Mouse (Mus musculus) stomach, embryonic 14.5 days (tissue): ENCODE data around the gene Edem2. TPM values are rescaled to one million over a fixed set of nuclear protein-coding genes. Genes with fewer than 3 reads are reported as not detected.

Experiments used
- ATAC-seq: fragments of 200-750 bp; cut with Nextera tagmentation; 2 replicates; pipeline ENCODE4 v1.8.0; 2017; ENCODE audit warnings: low read depth, moderate TSS enrichment; ENCODE audit not compliant: insufficient number of reproducible peaks, insufficient read depth, low FRiP score
- H3K27ac ChIP-seq: fragments of 300-500 bp; sonication (generic); 2 replicates; pipeline ENCODE4 v1.5.1; 2014; ENCODE audit warnings: mild to moderate bottlenecking, low read length, moderate library complexity, mixed read lengths
- H3K27me3 ChIP-seq: fragments of 300-500 bp; sonication (generic); 2 replicates; pipeline ENCODE4 v1.6.1; 2014; ENCODE audit warnings: low read length, control low read depth, mixed read lengths; ENCODE audit not compliant: control insufficient read depth, insufficient read depth
- H3K36me3 ChIP-seq: fragments of 300-500 bp; sonication (generic); 2 replicates; pipeline ENCODE4 v1.6.1; 2014; ENCODE audit warnings: mild to moderate bottlenecking, control low read depth, low read length, moderate library complexity, mixed read lengths; ENCODE audit not compliant: control insufficient read depth, insufficient read depth
- H3K4me1 ChIP-seq: fragments of 300-500 bp; sonication (generic); 2 replicates; pipeline ENCODE4 v1.6.1; 2014; ENCODE audit warnings: low read length, control low read depth, mixed read lengths; ENCODE audit not compliant: control insufficient read depth, insufficient read depth
- H3K4me2 ChIP-seq: fragments of 300-500 bp; sonication (generic); replicated peaks from 2 replicates; pipeline ENCODE4 v1.6.1; 2014; ENCODE audit warnings: low read depth, low read length, control low read depth
- H3K4me3 ChIP-seq: fragments of 300-500 bp; sonication (generic); 2 replicates; pipeline ENCODE4 v1.5.1; 2014; ENCODE audit warnings: low read depth, low read length, control low read depth
- H3K9ac ChIP-seq: fragments of 300-500 bp; sonication (generic); replicated peaks from 2 replicates; pipeline ENCODE4 v1.6.1; 2014; ENCODE audit warnings: low read depth, mild to moderate bottlenecking, control low read depth, low read length, moderate library complexity, mixed read lengths
- H3K9me3 ChIP-seq: fragments of 300-500 bp; sonication (generic); 2 replicates; pipeline ENCODE4 v1.6.1; 2016; ENCODE audit warnings: low read depth, low read length, control low read depth; ENCODE audit not compliant: control insufficient read depth
- WGBS: fragments of 180-500 bp; shearing (Covaris S2); extraction: QIAGEN DNeasy Blood & Tissue Kit; methylation state at CpG from one replicate; pipeline ENCODE4 v1.1.7; 2014; 5-methylcytosine and 5-hydroxymethylcytosine counted together
- polyA plus RNA-seq: library from polyadenylated mRNA; unstranded; fragments of >200 nt; fragmentation: Nextera tagmentation; extraction: Ambion mirVana; gene quantifications from 2 replicates; pipeline ENCODE4 v1.2.1, GENCODE M21; 2014

Gene Edem2
- polyA plus RNA-seq, 1 experiment from 2014 or later = 41.6 TPM

DNA sequence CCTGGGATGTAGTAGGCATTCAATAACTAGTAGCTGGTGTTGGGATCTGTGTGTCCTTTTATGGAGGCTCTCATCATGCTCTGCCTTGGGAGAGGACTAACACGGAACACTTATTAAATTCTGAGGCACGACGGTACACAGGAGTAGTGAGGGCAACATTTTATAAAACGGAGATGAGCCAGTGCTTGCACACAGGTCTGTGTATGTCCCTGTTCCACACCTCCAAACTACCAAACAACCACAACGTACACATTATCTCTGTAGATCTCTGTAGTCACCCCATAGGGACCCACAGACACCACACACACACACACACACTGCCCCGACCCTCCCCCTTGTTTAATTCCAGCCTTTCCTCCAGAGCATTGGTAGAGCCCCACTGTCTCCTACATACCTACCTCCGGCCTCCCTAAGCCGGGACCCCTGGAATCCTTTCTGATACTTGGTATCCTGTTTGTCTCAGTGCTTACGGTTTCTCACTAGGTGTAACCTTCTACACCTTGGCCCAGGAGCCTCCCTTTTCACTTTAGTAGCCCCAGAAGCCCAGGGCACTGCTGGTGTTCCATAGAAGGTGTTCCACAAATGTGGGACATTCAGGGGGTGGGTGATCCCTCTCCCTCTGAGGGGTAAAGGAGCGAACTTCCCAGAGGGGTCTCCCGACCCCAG lies 45.1 kb upstream of the Edem2 start:
- peak overlapping the region; percentile 95; the same call in 1 of the 2 replicates for H3K4me2 ChIP-seq
- ATAC-seq = no peak

DNA sequence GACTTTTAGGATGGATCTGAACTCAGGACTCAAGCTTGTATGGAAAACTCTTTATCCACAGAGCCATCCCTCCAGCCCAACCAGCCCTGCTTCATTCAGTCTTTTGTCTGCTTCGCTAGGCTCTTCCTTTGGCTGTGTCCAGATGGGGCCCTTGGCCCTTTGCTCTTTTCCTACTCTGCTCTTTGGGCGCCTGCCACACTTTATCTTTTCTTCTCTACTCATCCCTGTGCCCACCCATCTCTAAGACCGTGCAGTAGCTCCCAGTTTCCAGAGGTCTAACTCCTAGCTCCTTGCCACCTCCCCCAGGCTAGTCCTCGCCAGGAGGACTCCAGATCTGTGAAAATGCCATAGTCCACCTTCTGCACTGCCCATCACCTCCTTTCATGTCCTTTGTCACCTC lies 44.4 kb upstream of the Edem2 start:
- no peak overlapping the region for H3K4me3 ChIP-seq
- ATAC-seq = no peak
- 57% methylated on average over 4 of the region's 4 CpGs for WGBS

More for the DNA sequence above, 45.1 kb upstream of the Edem2 start:
- Histone ChIP-seq H3K9ac (no peak overlapping the region; the same call in 1 of the 2 replicates), H3K27ac (no peak overlapping the region), H3K9me3 (no peaks in the 10 kb centered on the region), H3K4me1 (0 out of 2 replicates have a peak, but pooled peaks cover 7% of the 10 kb centered on the region), H3K4me3 (peak overlapping the region; percentile 31; the same call in 1 of the 2 replicates), H3K36me3 (no peaks in the 10 kb centered on the region), H3K27me3 (peaks cover 16% of the 10 kb centered on the region; the same call in 1 of the 2 replicates)
- WGBS = 55% methylated on average over 11 of the region's 11 CpGs

DNA sequence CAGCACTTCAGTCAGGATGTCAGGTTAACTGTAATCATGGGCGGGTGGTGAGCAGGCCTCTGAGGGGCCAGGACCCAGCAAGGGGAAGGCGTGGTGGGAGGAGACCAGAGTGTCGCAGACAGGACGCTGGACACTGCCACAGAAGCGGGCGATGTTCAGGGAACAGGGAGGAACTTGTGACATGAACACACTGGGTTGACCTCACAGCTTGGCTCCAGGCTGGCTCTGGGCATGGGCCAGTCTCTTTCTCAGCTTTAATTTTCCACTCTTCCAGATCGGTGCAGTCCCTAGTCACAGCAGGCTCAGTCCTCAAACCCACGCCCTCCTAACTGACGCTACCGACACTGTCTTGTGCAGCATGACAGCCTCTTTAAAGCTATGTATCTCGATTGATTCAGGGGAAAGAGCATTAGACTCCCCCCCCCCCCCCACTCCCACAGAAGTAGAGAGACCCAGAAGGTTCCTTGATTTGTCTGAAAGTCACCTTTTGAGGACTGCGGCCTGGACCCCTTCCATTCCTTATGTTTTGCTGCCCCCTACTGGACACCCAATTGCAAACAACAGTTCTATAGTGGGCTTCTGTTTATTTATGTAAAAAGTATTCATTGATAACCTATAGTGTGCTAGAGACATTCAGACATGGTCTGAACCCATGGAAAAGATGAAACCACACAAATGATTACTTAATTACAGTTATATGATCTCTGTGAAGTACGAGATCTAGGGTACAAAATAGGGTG lies 35.6 kb upstream of the Edem2 start:
- H3K36me3 ChIP-seq = no peaks in the 10 kb centered on the region

More for the DNA sequence above, 44.4 kb upstream of the Edem2 start:
- Histone ChIP-seq H3K4me2 (no peak overlapping the region), H3K36me3 (no peaks in the 10 kb centered on the region), H3K9ac (no peak overlapping the region), H3K27ac (no peak overlapping the region), H3K27me3 (peaks cover 16% of the 10 kb centered on the region; the same call in 1 of the 2 replicates), H3K9me3 (no peaks in the 10 kb centered on the region), H3K4me1 (0 out of 2 replicates have a peak, but pooled peaks cover 7% of the 10 kb centered on the region)

GRCm38 (mm10) chr2:155756855-155757566 lies 27.7 kb upstream of the Edem2 start:
- H3K4me2 ChIP-seq = no peak overlapping the region
- no peak overlapping the region for H3K9ac ChIP-seq
- ATAC-seq = no peak
- H3K27me3 ChIP-seq = no peaks in the 10 kb centered on the region
- H3K4me3 ChIP-seq = no peak overlapping the region
- H3K9me3 ChIP-seq = no peaks in the 10 kb centered on the region
- H3K36me3 ChIP-seq = no peaks in the 10 kb centered on the region
- H3K4me1 ChIP-seq = no peaks in the 10 kb centered on the region
- 66% methylated on average over 14 of the region's 14 CpGs for WGBS
- no peak overlapping the region for H3K27ac ChIP-seq

More for the DNA sequence above, 35.6 kb upstream of the Edem2 start:
- WGBS = 47% methylated on average over 13 of the region's 13 CpGs
- no peak for ATAC-seq
- Histone ChIP-seq H3K4me3 (no peak overlapping the region), H3K27ac (no peak overlapping the region), H3K27me3 (no peaks in the 10 kb centered on the region), H3K9me3 (no peaks in the 10 kb centered on the region), H3K4me2 (no peak overlapping the region), H3K4me1 (no peaks in the 10 kb centered on the region), H3K9ac (no peak overlapping the region)

GRCm38 (mm10) chr2:155755746-155756145 lies 26.5 kb upstream of the Edem2 start:
- Histone ChIP-seq H3K27ac (no peak overlapping the region), H3K4me2 (no peak overlapping the region), H3K27me3 (no peaks in the 10 kb centered on the region), H3K36me3 (no peaks in the 10 kb centered on the region), H3K4me1 (no peaks in the 10 kb centered on the region), H3K9me3 (no peaks in the 10 kb centered on the region), H3K9ac (no peak overlapping the region), H3K4me3 (no peak overlapping the region)
- WGBS = 3% methylated on average over 1 of the region's 1 CpGs
- no peak for ATAC-seq

DNA sequence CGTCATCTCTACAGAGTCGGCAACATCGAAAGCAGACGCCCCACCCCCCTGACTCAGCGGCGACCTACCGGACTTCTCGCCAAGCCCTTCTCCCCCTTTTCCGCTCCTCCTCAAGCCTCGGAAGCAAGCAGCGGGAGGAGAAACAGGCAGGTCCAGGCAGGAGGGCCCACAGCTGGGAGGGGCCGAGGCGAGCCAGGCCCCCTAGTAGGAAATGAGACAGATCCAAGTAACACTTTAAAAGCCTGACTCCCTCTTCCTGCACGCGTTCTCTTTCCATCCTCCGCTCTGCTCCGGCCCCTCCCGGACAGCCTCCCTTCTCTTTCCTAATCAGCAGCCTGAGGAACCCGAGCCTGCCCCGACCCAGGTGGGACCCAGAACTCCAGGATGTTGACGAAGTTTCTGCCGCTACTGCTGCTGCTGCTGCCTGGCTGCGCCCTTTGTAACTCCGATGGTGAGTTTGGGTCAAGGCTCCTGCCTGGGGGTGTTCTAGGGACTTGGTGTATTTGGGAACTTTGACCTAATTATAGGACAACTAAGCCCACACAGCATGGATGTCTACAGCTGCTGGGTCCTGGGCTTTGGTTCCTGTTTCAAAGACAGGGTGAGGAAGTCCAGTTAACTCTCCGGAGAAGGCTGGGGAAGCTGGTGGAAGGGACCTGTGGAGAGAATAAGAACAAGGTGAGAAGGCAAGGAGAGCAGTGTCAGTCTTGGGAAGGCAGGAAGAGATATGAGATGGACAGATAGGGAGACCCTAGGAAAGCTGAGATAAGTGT lies 21.9 kb upstream of the Edem2 start, which contains the start of gene Procr:
Gene Procr (plus strand): TSS at position 104 of the 773 bp plus-strand sequence.
- peak within 1 kb of the TSS; percentile 74 for H3K4me2 ChIP-seq
- H3K9me3 ChIP-seq = no peaks in the 10 kb centered on the region
- peak within 1 kb of the TSS; percentile 39 for H3K4me3 ChIP-seq
- WGBS = under 1% methylated on average over 25 of the region's 25 CpGs
- H3K9ac ChIP-seq = peak within 1 kb of the TSS; percentile 25; the same call in 1 of the 2 replicates
- H3K27me3 ChIP-seq = no peaks in the 10 kb centered on the region
- no peak within 1 kb of the TSS for H3K27ac ChIP-seq
- peak; percentile 83; the same call in 1 of the 2 replicates for ATAC-seq
- H3K36me3 ChIP-seq = no peaks in the 10 kb centered on the region
- no peaks in the 10 kb centered on the region for H3K4me1 ChIP-seq

GRCm38 (mm10) chr2:155749394-155749793 lies 20.1 kb upstream of the Edem2 start:
- Histone ChIP-seq H3K9ac (no peak overlapping the region), H3K27ac (no peak overlapping the region), H3K4me3 (no peak overlapping the region), H3K27me3 (no peaks in the 10 kb centered on the region), H3K36me3 (no peaks in the 10 kb centered on the region), H3K9me3 (no peaks in the 10 kb centered on the region), H3K4me2 (no peak overlapping the region), H3K4me1 (no peaks in the 10 kb centered on the region)
- WGBS = 90% methylated on average over 4 of the region's 4 CpGs
- no peak for ATAC-seq
